Mouse (Mus musculus): ENCODE measurements at regions not wholly inside any gene's neighbourhood (a gene's known extent, or its start where the extent isn't known, plus 50 kb on each side); places are given as distances from the start of the nearest gene placed in this dataset.

DNA sequence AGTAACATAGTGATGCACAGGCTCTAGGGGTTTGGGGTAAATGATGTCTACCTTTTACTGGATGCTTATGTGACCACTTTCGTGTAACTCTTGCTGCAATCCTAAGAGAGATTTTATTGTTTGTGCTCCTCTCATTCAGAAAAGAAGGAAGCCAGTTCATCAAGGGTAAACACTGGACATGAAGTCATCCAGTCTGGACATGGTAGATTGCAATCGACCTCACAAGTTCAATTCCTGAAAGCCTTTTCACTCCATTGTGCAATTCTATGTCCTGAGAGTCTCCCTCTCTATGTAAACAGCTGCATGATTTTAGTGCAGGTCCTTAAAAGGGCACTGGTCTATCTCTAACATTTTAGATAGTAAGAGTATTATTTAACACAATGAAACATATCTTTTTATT is 73.5 kb upstream of the Gm16223 start:
- Histone ChIP-seq H3K27me3 (ENCODE audit: control insufficient read depth, insufficient read depth, low read length) (no peaks in the 10 kb centered on the region), H3K79me2 (replicated peaks; ENCODE audit: control insufficient read depth, insufficient read depth, low read length) (no peaks in the 10 kb centered on the region), H3K9ac (ENCODE audit: low read depth, low read length) (no peak overlapping the region), H3K27ac (no peak overlapping the region), H3K4me3 (no peak overlapping the region), H3K36me3 (ENCODE audit: control insufficient read depth, insufficient read depth, low read length) (no peaks in the 10 kb centered on the region), H3K4me1 (ENCODE audit: control insufficient read depth, insufficient read depth, low read length) (no peaks in the 10 kb centered on the region)
- WGBS, result 37% methylated on average over 2 of the region's 2 CpGs
- intact Hi-C loops (cut with DNase I), result no loop called here
- DNase-seq, result no peak
- TF ChIP-seq EP300 (IDR thresholded peaks at IDR 0.05; ENCODE audit: insufficient read depth, low read depth, low read length) (no peak), CTCF (IDR thresholded peaks at IDR 0.05) (no peak), POLR2A (IDR thresholded peaks at IDR 0.05; ENCODE audit: insufficient read depth, low read depth, low read length) (no peak)

DNA sequence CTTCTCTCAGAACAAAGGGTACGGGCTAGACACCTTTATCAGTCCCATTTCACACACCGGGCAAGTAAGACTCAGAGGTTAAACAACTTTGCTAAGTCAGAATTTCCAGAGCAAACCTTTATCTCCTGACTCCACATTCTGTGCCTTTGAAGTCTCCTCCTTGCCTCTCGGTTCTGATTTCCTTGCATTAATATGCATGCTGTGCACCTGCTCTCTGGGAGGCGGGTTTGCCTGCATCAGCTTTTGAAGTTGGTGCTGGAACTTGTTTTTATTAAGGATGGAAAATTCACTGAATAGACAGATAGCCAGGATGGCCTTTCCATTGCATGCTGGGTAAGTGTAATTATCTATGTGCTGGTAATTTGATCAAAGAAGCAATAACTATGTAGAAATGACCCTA is 84.2 kb upstream of the Gm16223 start:
- no peaks in the 10 kb centered on the region for H3K4me1 ChIP-seq (ENCODE audit: control insufficient read depth, insufficient read depth, low read length)
- no peak overlapping the region for H3K9ac ChIP-seq (ENCODE audit: low read depth, low read length)
- no peak overlapping the region for H3K4me3 ChIP-seq
- H3K79me2 ChIP-seq (replicated peaks; ENCODE audit: control insufficient read depth, insufficient read depth, low read length), result no peaks in the 10 kb centered on the region
- intact Hi-C loops (cut with DNase I), result no loop called here
- no peak for DNase-seq
- 50% methylated on average over 4 of the region's 4 CpGs for WGBS
- TF ChIP-seq CTCF (IDR thresholded peaks at IDR 0.05), result no peak
- no peak for TF ChIP-seq POLR2A (IDR thresholded peaks at IDR 0.05; ENCODE audit: insufficient read depth, low read depth, low read length)
- no peak for TF ChIP-seq EP300 (IDR thresholded peaks at IDR 0.05; ENCODE audit: insufficient read depth, low read depth, low read length)
- H3K27me3 ChIP-seq (ENCODE audit: control insufficient read depth, insufficient read depth, low read length), result no peaks in the 10 kb centered on the region
- no peak overlapping the region for H3K27ac ChIP-seq
- no peaks in the 10 kb centered on the region for H3K36me3 ChIP-seq (ENCODE audit: control insufficient read depth, insufficient read depth, low read length)

DNA sequence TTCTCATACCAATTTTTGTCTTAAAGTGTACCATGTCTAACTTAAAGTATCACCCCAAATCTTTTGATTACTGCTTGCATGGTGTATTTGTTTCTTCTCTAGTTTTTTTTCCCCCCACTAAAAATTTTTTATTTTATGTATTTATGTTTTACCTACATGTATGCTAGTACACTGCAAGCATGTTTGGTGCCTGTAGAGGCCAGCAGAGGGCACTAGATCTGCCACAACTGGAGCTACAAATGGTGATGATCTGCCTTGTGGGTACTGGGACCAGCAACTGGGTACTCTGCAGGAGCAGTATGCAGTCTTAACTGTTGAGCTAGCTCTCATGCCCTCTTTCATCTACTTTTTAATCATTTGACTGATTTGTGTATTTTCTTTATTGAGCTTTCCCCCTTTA is 92.2 kb upstream of the Gm16223 start:
- no peak overlapping the region for H3K27ac ChIP-seq
- no peak overlapping the region for H3K9ac ChIP-seq (ENCODE audit: low read depth, low read length)
- H3K4me1 ChIP-seq (ENCODE audit: control insufficient read depth, insufficient read depth, low read length), result no peaks in the 10 kb centered on the region
- TF ChIP-seq CTCF (IDR thresholded peaks at IDR 0.05) (peak; percentile 21; the same call in 1 of the 2 replicates), POLR2A (IDR thresholded peaks at IDR 0.05; ENCODE audit: insufficient read depth, low read depth, low read length) (no peak), EP300 (IDR thresholded peaks at IDR 0.05; ENCODE audit: insufficient read depth, low read depth, low read length) (no peak)
- no peaks in the 10 kb centered on the region for H3K79me2 ChIP-seq (replicated peaks; ENCODE audit: control insufficient read depth, insufficient read depth, low read length)
- no peaks in the 10 kb centered on the region for H3K36me3 ChIP-seq (ENCODE audit: control insufficient read depth, insufficient read depth, low read length)
- intact Hi-C loops (cut with DNase I), result no loop called here
- H3K4me3 ChIP-seq, result no peak overlapping the region
- no peak for DNase-seq
- no peaks in the 10 kb centered on the region for H3K27me3 ChIP-seq (ENCODE audit: control insufficient read depth, insufficient read depth, low read length)

DNA sequence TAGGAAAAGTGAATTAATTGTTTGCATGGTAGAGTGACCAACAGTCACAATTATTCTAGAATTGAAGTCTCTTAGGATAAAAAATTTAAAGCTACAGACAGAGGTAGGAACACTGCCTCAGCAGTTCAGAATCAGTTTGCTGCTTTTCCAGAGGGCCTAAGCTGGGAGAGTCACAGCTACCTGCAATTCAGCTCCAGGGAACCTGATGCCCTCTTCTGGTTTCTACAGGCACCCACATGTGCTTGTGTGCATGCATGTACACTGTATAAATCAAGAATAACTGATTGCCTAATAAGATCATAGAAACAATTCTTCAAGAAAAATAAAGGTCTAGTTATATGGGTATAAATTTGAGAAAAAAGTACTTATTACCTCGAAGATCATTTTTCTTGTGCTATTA is 96.6 kb upstream of the Gm16223 start:
- Histone ChIP-seq H3K27ac (no peak overlapping the region), H3K79me2 (replicated peaks; ENCODE audit: control insufficient read depth, insufficient read depth, low read length) (no peaks in the 10 kb centered on the region), H3K9ac (ENCODE audit: low read depth, low read length) (no peak overlapping the region), H3K27me3 (ENCODE audit: control insufficient read depth, insufficient read depth, low read length) (no peaks in the 10 kb centered on the region), H3K36me3 (ENCODE audit: control insufficient read depth, insufficient read depth, low read length) (no peaks in the 10 kb centered on the region), H3K4me1 (ENCODE audit: control insufficient read depth, insufficient read depth, low read length) (no peaks in the 10 kb centered on the region), H3K4me3 (no peak overlapping the region)
- intact Hi-C loops (cut with DNase I), result no loop called here
- DNase-seq, result no peak
- WGBS, result 40% methylated on average over 1 of the region's 1 CpGs
- TF ChIP-seq CTCF (IDR thresholded peaks at IDR 0.05), result peak; percentile 19; the same call in 1 of the 2 replicates
- TF ChIP-seq EP300 (IDR thresholded peaks at IDR 0.05; ENCODE audit: insufficient read depth, low read depth, low read length), result no peak
- TF ChIP-seq POLR2A (IDR thresholded peaks at IDR 0.05; ENCODE audit: insufficient read depth, low read depth, low read length), result no peak

DNA sequence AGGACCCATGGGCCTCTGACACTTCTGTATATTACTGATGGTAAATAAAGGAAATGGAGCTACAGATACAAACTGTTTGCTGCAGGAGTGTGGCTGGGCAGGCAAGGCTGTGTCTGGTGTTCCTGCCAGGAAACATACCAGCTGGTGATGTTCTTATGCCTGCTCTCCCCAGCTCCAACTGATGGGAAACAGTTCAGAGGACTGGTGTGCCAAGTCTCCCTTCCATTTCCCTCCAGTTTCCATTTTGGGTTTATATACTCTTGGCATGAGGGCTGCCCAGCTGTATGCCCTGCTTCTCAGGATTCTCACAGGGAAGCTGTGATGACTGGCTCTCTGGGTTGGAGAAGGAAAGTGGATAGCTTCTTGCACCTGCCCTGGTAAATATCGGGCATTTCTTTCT is 100.8 kb upstream of the Gm16223 start:
- H3K4me1 ChIP-seq (ENCODE audit: control insufficient read depth, insufficient read depth, low read length), result no peaks in the 10 kb centered on the region
- intact Hi-C loops (cut with DNase I), result no loop called here
- H3K4me3 ChIP-seq, result no peak overlapping the region
- TF ChIP-seq CTCF (IDR thresholded peaks at IDR 0.05), result no peak
- no peak for TF ChIP-seq POLR2A (IDR thresholded peaks at IDR 0.05; ENCODE audit: insufficient read depth, low read depth, low read length)
- no peak for TF ChIP-seq EP300 (IDR thresholded peaks at IDR 0.05; ENCODE audit: insufficient read depth, low read depth, low read length)
- no peak overlapping the region for H3K27ac ChIP-seq
- no peak for DNase-seq
- H3K9ac ChIP-seq (ENCODE audit: low read depth, low read length), result no peak overlapping the region
- no peaks in the 10 kb centered on the region for H3K79me2 ChIP-seq (replicated peaks; ENCODE audit: control insufficient read depth, insufficient read depth, low read length)
- 88% methylated on average over 1 of the region's 1 CpGs for WGBS
- H3K36me3 ChIP-seq (ENCODE audit: control insufficient read depth, insufficient read depth, low read length), result no peaks in the 10 kb centered on the region
- H3K27me3 ChIP-seq (ENCODE audit: control insufficient read depth, insufficient read depth, low read length), result no peaks in the 10 kb centered on the region

DNA sequence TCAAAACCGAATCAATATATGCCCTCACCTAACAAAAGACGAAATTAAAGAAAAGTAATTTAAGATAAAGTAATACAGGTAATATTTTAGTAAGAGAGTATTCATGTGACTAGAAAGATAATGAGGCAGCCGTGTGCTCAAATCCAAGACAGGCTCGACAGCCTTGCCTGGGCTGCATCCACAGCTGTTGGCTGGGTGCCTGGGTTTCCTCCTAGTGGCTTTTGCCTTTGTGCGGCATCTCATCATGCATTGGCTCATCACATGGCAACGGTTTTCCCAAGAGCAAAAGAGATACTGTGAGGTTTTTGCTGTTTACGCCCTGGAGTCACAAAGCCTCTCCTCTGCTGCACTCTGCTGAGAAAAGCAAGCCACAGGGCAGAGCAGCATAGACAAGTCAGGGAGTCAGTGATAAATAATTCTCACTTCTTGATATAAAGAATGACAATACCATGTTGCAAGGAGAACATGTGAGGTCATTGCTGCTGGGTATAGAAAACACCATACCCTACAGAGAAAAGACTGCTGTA is 103.1 kb upstream of the Bod1l start:
- intact Hi-C loops (cut with DNase I), result no loop called here
- TF ChIP-seq POLR2A (IDR thresholded peaks at IDR 0.05; ENCODE audit: insufficient read depth, low read depth, low read length), result no peak
- TF ChIP-seq CTCF (IDR thresholded peaks at IDR 0.05), result no peak
- no peak for TF ChIP-seq EP300 (IDR thresholded peaks at IDR 0.05; ENCODE audit: insufficient read depth, low read depth, low read length)
- no peak overlapping the region for H3K4me3 ChIP-seq
- DNase-seq, result no peak
- H3K79me2 ChIP-seq (replicated peaks; ENCODE audit: control insufficient read depth, insufficient read depth, low read length), result no peaks in the 10 kb centered on the region
- no peak overlapping the region for H3K27ac ChIP-seq
- 58% methylated on average over 7 of the region's 7 CpGs for WGBS
- H3K4me1 ChIP-seq (ENCODE audit: control insufficient read depth, insufficient read depth, low read length), result no peaks in the 10 kb centered on the region
- no peaks in the 10 kb centered on the region for H3K27me3 ChIP-seq (ENCODE audit: control insufficient read depth, insufficient read depth, low read length)
- no peak overlapping the region for H3K9ac ChIP-seq (ENCODE audit: low read depth, low read length)
- H3K36me3 ChIP-seq (ENCODE audit: control insufficient read depth, insufficient read depth, low read length), result no peaks in the 10 kb centered on the region
